Mouse (Mus musculus) layer of hippocampus, adult 2 months (tissue): ENCODE measurements around the gene Rarb. TPM values are rescaled to one million over a fixed set of nuclear protein-coding genes. Genes with fewer than 3 reads are reported as not detected.
A peak's percentile ranks its signal among the peaks of the same experiment; 100 is the strongest.

ENCODE experiments used
- DNase-seq, 2 experiments: peaks; one replicate each; pipeline ENCODE4 v3.0.0; 2022; ENCODE audit warnings: low spot score in 2 of 2
- H3K27ac ChIP-seq: fragments of 200-600 bp; 2 replicates; pipeline ENCODE4 v1.8.1; 2022
- H3K4me3 ChIP-seq: fragments of 200-600 bp; 2 replicates; pipeline ENCODE4 v1.8.1; 2022; ENCODE audit warnings: mild to moderate bottlenecking
- CTCF ChIP-seq: fragments of 200-600 bp; conservative IDR thresholded peaks from 2 replicates; pipeline ENCODE4 v1.8.1; 2022; ENCODE audit warnings: antibody characterized with exemption, mild to moderate bottlenecking, moderate library complexity
- total RNA-seq, 2 experiments: library from RNA; stranded (reverse); gene quantifications; 2 replicates each; pipeline ENCODE4 v1.2.3; 2021

The Rarb gene
- total RNA-seq, 2 experiments from 2014 or later: 6.0 to 8.6 TPM

- no peak for TF ChIP-seq CTCF
- H3K27ac ChIP-seq: peak overlapping the region; percentile 36; the same call in 1 of the 2 replicates
- peak; percentile 33 to 49 for DNase-seq
- no peak overlapping the region for H3K4me3 ChIP-seq
Measured at GRCm38 (mm10) chr14:16599224-16599623, 219.7 kb downstream of the Rarb start.

DNA sequence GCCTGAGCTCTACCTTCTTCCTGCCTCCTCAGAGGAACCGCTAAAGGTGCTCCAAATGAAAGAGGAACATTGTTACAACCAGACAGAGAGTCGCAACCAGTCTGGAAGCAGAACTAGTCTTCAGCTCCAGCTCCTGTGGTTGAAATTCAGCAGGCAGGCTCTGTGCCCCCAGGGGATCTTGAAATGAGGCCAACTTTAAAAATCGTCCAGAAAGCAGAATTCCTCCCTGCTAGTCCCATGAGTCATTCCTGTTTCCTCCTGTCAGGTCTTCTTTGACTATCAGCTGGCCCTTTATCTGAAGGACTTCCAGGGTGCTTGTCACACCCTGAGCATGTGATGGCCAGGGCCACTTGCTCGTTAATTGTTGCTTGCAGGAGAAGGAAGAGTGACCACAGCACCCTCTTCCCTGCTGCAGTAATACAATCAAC, 220.9 kb downstream of the Rarb start:
- no peak for TF ChIP-seq CTCF
- Histone ChIP-seq H3K4me3 (no peak overlapping the region), H3K27ac (peak overlapping the region; percentile 47; the same call in 1 of the 2 replicates)
- DNase-seq: no peak

- H3K27ac ChIP-seq: no peak overlapping the region
- no peak for DNase-seq
- no peak for TF ChIP-seq CTCF
Measured at GRCm38 (mm10) chr14:16589139-16589538, 229.8 kb downstream of the Rarb start.

GRCm38 (mm10) chr14:16578100-16578499, 240.9 kb downstream of the Rarb start:
- DNase-seq: no peak
- TF ChIP-seq CTCF: no peak
- H3K27ac ChIP-seq: no peak overlapping the region
- H3K4me3 ChIP-seq: no peak overlapping the region

More at GRCm38 (mm10) chr14:16589139-16589538, 229.8 kb downstream of the Rarb start:
- H3K4me3 ChIP-seq: no peak overlapping the region

DNA sequence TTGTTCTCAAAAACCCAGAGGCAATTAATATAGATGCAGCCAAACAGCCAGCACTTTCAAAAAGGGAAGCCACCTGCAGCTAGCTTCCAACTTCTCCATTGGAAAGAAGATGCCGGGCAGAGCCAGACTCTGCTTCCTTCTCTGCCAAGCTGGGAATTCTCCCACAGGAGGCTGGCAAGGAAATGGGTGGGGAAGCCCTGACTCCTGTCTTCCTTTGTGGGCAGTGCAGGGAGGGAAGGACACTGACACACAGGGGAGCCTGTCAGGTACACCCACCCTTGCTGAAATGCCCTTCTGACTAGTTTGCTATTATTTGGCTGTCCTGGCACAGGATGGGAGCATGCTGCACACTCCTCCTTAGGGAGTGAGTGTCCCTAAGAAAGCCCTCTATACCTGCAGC, 241.9 kb downstream of the Rarb start:
- Histone ChIP-seq H3K4me3 (no peak overlapping the region), H3K27ac (no peak overlapping the region)
- TF ChIP-seq CTCF: peak; percentile 21; the same call in 1 of the 2 replicates
- DNase-seq: no peak

GRCm38 (mm10) chr14:16574925-16575721, 243.8 kb downstream of the Rarb start:
- H3K27ac ChIP-seq: peak overlapping the region; percentile 86
- DNase-seq: peak; percentile 64 to 69
- peak overlapping the region; percentile 64 for H3K4me3 ChIP-seq
- TF ChIP-seq CTCF: peak; percentile 18; the same call in 1 of the 2 replicates

DNA sequence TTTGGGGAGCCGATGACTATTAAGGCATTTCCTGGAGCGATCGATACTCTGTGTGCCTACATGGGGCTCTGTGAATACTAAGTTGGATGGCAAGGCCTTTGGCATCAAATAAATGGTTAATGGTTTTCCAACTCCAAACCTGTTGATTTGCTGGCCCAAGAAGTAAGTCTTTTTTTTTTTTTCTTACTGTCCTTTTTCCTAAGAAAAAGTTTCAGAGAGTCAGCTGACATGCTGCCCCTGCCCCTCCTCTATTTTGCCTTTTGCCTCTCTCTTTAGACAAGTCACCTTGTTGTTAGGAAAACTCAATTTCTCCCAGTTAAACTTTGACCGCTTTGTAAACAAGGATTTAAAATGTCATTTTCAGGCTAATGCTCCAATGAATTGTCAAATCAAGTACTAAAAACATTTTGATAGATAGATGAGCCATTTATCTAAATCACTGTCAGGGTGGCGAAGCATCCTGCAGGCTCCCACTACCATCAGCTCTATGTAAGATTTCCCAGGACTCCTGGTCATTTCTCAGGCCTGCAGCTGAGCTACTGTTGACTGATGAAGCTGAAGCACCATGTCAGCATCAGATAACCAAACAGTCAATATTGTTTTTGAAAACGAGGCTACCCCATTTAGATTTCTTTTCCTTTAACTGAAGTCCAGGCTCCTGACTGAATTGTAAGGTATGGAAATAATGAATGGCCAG, 245.3 kb downstream of the Rarb start:
- no peak for DNase-seq
- no peak for TF ChIP-seq CTCF
- H3K4me3 ChIP-seq: peak overlapping the region; percentile 64; the same call in 1 of the 2 replicates
- H3K27ac ChIP-seq: no peak overlapping the region

GRCm38 (mm10) chr14:16572755-16573340, 246.1 kb downstream of the Rarb start:
- no peak overlapping the region; the same call in 1 of the 2 replicates for H3K4me3 ChIP-seq
- H3K27ac ChIP-seq: no peak overlapping the region
- no peak for DNase-seq
- TF ChIP-seq CTCF: no peak

DNA sequence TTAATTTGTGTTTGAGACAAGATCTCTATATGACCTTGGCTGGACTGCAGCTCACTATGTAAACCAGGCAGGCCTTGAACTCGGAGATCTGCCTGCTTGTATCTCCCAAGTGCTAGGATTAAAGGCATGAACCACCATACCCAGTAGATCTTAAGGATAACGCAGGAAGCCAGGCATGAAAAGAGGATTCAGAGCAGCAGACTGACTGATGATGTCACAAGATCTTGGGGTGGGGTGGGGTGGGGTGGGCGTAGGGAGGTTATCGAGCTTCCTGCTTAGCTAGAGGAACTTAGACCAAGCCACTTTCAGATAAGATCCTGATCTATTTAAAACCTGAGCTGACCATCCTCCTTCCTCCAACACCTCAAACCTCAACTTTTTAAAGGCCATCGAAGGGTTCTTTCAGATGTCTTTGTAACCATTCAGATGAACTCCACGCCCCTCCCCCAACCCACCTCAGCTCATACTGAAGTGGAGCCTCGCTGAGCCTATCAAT, 249.4 kb downstream of the Rarb start:
- no peak for DNase-seq
- Histone ChIP-seq H3K27ac (no peak overlapping the region), H3K4me3 (no peak overlapping the region)
- TF ChIP-seq CTCF: no peak

GRCm38 (mm10) chr14:16566920-16567319, 252.0 kb downstream of the Rarb start:
- Histone ChIP-seq H3K4me3 (no peak overlapping the region), H3K27ac (no peak overlapping the region)
- TF ChIP-seq CTCF: no peak
- no peak for DNase-seq

DNA sequence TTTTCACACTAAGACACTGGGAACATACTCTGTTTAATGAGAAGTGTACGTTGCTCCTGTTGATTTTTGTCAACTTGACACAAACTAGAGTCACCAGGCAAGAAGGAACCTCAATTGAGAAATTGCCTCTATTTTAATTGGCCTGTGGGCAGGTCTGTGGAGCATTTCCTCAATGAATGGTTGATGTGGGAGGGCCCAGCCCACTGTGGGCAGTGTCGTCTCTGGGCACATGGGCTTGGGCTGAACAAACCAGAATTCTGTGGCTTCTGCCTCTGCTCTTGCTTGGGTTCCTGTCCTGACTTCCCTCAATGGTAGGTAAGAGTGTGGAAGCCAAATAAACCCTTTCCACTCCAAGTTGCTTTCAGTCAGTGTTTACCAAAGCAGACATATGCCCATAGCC, 255.0 kb downstream of the Rarb start:
- no peak for TF ChIP-seq CTCF
- H3K4me3 ChIP-seq: no peak overlapping the region
- DNase-seq: no peak

DNA sequence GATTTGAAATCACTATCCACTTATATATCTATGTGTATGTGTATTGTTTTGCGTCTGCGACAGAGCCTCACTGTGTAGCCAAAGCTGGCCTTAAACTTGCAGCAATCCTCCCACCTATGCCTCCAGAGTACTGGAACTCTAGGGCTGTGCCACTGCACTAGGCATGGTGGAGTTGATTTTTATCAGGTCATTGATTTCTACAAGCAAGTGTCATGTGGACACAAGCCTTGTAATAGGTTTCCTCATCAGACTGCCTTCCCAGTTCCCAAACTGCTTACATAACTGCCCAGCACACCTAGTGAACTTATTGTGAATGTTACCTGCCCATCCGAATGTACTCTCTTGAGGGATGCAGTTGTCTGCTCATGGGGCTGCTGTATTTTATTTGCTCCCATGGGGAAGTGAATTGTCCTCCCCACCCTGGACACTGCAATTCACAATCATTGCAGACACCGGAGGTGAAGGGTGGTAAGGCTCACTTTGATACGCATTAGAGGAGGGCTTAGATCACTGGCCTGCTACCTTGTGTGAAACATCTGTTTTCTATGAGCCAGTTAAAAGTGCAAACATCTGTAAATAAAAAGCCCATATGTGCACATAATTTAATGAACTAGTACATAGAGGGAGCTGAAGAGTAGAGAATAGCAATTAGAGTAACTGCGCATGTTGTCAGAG, 257.3 kb downstream of the Rarb start:
- Histone ChIP-seq H3K4me3 (no peak overlapping the region), H3K27ac (no peak overlapping the region)
- peak; percentile 21; the same call in 1 of the 2 replicates for TF ChIP-seq CTCF
- no peak for DNase-seq

More for the DNA sequence above, 255.0 kb downstream of the Rarb start:
- H3K27ac ChIP-seq: no peak overlapping the region
